Mouse (Mus musculus): ENCODE results near the gene Gfod1. TPM values are rescaled to one million over a fixed set of nuclear protein-coding genes. Genes with fewer than 3 reads are reported as not detected.

The Gfod1 gene
- polyA plus RNA-seq, 1 experiment from 2014 or later, result 0.15 TPM

DNA sequence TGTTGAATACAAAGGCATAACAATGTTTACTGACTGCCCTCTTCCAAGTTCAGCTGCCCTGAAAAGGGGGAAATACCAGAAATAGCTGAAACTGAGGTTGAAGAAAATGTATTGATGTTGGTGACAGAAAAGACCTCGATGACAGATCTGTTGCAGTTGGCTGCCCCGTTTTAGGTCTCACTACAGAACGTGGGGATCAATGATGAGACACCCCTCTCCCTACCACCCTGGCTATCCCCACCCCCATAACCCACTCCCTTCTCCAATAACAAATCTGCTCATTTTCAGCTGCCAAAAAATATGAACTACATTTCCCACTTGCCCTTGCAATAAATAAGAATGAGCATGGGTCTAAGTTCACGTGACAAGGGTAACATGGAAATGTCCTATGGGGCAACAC is 73.1 kb downstream of the Gfod1 start:
- no peak overlapping the region for H3K9ac ChIP-seq
- peaks cover 75% of the 10 kb centered on the region for H3K4me1 ChIP-seq (replicated peaks)
- H3K4me2 ChIP-seq, result no peak overlapping the region

GRCm38 (mm10) chr13:43230238-43230637 is 73.7 kb downstream of the Gfod1 start:
- Histone ChIP-seq H3K4me2 (peak overlapping the region; percentile 32), H3K4me1 (replicated peaks) (peaks cover 68% of the 10 kb centered on the region), H3K4me3 (replicated peaks) (no peak overlapping the region), H3K9ac (peak overlapping the region; percentile 52; the same call in 1 of the 2 replicates), H3K27ac (peak overlapping the region; percentile 90), H3K36me3 (no peaks in the 10 kb centered on the region), H3K27me3 (no peaks in the 10 kb centered on the region), H3K9me3 (replicated peaks) (0 out of 2 replicates have a peak, but pooled peaks cover under 1% of the 10 kb centered on the region)
- DNase-seq (no peak), ATAC-seq (ENCODE audit: low read depth) (peak; percentile 35)
- 51% methylated on average over 6 of the region's 6 CpGs for WGBS (ENCODE audit: insufficient replicate concordance)

More for the DNA sequence above, 73.1 kb downstream of the Gfod1 start:
- ATAC-seq (ENCODE audit: low read depth) (no peak), DNase-seq (no peak)
- H3K9me3 ChIP-seq (replicated peaks), result no peaks in the 10 kb centered on the region
- H3K27me3 ChIP-seq, result no peaks in the 10 kb centered on the region
- 31% methylated on average over 4 of the region's 4 CpGs for WGBS (ENCODE audit: insufficient replicate concordance)
- H3K36me3 ChIP-seq, result no peaks in the 10 kb centered on the region
- H3K4me3 ChIP-seq (replicated peaks), result no peak overlapping the region
- peak overlapping the region; percentile 90 for H3K27ac ChIP-seq

DNA sequence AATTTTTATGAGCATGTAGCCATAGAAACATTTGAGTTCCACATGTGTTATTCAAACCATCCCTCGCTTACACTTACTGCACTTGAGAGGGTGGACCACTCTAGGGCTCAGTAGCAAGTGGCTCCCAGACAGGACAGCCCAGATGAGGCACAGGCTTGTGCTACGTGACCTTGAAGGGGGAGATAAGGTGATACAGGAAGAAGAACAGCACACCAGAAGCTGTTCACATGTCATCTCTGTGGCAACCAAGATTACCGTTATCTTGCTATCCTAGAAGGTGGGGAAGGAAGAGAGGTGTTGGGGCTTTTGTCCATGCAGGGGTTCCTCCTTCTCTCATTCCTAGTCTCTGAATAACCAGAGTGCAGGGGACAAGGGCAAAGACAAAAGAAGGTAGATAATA is 74.2 kb downstream of the Gfod1 start:
- H3K4me1 ChIP-seq (replicated peaks), result peaks cover 64% of the 10 kb centered on the region
- H3K4me2 ChIP-seq, result peak overlapping the region; percentile 32
- DNase-seq (no peak), ATAC-seq (ENCODE audit: low read depth) (peak; percentile 94)
- no peaks in the 10 kb centered on the region for H3K36me3 ChIP-seq
- no peaks in the 10 kb centered on the region for H3K27me3 ChIP-seq
- H3K27ac ChIP-seq, result peak overlapping the region; percentile 90
- 29% methylated on average over 3 of the region's 3 CpGs for WGBS (ENCODE audit: insufficient replicate concordance)
- peak overlapping the region; percentile 52; the same call in 1 of the 2 replicates for H3K9ac ChIP-seq
- 0 out of 2 replicates have a peak, but pooled peaks cover 3% of the 10 kb centered on the region for H3K9me3 ChIP-seq (replicated peaks)
- H3K4me3 ChIP-seq (replicated peaks), result no peak overlapping the region

DNA sequence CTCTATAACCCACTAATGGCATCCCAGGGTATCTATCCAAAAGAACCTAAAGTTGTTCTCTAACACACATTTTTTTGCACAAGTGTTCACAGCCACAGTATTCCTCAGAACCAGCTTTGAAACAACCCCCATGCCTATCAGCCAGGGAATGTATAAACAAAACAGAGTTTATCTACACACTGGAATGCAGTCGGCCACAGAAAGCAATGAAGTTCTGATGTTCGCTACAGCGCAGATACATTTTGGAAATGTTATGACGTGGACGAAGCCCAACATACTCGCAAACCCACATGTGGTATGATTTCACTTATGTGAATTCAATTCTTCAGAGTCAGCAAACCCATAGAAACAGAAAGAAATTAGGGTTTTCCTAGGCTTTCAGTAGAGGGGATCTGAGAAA is 75.8 kb downstream of the Gfod1 start:
- H3K9me3 ChIP-seq (replicated peaks), result 0 out of 2 replicates have a peak, but pooled peaks cover 6% of the 10 kb centered on the region
- no peak overlapping the region for H3K27ac ChIP-seq
- H3K4me1 ChIP-seq (replicated peaks), result peaks cover 51% of the 10 kb centered on the region
- no peaks in the 10 kb centered on the region for H3K36me3 ChIP-seq
- no peak overlapping the region for H3K4me2 ChIP-seq
- no peak for DNase-seq
- no peaks in the 10 kb centered on the region for H3K27me3 ChIP-seq
- no peak for ATAC-seq (ENCODE audit: low read depth)
- no peak overlapping the region for H3K9ac ChIP-seq
- 71% methylated on average over 6 of the region's 6 CpGs for WGBS (ENCODE audit: insufficient replicate concordance)
- H3K4me3 ChIP-seq (replicated peaks), result no peak overlapping the region

GRCm38 (mm10) chr13:43226041-43226440 is 77.9 kb downstream of the Gfod1 start:
- H3K27ac ChIP-seq, result no peak overlapping the region
- 0 out of 2 replicates have a peak, but pooled peaks cover 6% of the 10 kb centered on the region for H3K9me3 ChIP-seq (replicated peaks)
- no peak overlapping the region for H3K9ac ChIP-seq
- H3K36me3 ChIP-seq, result no peaks in the 10 kb centered on the region
- no peak overlapping the region for H3K4me3 ChIP-seq (replicated peaks)
- H3K27me3 ChIP-seq, result no peaks in the 10 kb centered on the region
- no peak for ATAC-seq (ENCODE audit: low read depth)
- H3K4me2 ChIP-seq, result no peak overlapping the region
- no peak for DNase-seq
- peaks cover 30% of the 10 kb centered on the region for H3K4me1 ChIP-seq (replicated peaks)
- WGBS (ENCODE audit: insufficient replicate concordance), result 76% methylated on average over 10 of the region's 10 CpGs

DNA sequence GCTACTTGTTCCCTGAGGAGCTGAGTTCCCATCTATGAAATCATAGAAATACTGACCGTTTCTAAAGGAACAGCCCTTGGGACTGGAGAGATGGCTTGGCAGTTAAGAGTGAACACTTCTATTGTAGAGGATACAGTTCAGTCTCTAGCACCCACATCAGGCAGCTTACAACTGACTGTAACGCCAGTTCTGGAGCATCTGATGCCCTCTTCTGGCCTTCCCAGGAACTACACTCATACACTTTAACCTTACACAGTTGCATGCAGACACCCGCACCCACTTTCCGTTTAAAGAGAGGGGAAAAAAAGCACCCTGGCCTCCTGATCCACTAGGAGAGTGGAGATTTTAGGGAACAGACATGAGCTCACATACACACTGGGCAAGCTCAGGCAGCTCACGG is 78.8 kb downstream of the Gfod1 start:
- 0 out of 2 replicates have a peak, but pooled peaks cover 6% of the 10 kb centered on the region for H3K9me3 ChIP-seq (replicated peaks)
- no peak overlapping the region for H3K4me3 ChIP-seq (replicated peaks)
- H3K27me3 ChIP-seq, result peaks cover 2% of the 10 kb centered on the region; the same call in 1 of the 2 replicates
- ATAC-seq (ENCODE audit: low read depth) (no peak), DNase-seq (no peak)
- WGBS (ENCODE audit: insufficient replicate concordance), result 80% methylated on average over 5 of the region's 5 CpGs
- H3K27ac ChIP-seq, result no peak overlapping the region
- peaks cover 21% of the 10 kb centered on the region for H3K4me1 ChIP-seq (replicated peaks)
- H3K9ac ChIP-seq, result no peak overlapping the region
- H3K36me3 ChIP-seq, result no peaks in the 10 kb centered on the region
- H3K4me2 ChIP-seq, result no peak overlapping the region

DNA sequence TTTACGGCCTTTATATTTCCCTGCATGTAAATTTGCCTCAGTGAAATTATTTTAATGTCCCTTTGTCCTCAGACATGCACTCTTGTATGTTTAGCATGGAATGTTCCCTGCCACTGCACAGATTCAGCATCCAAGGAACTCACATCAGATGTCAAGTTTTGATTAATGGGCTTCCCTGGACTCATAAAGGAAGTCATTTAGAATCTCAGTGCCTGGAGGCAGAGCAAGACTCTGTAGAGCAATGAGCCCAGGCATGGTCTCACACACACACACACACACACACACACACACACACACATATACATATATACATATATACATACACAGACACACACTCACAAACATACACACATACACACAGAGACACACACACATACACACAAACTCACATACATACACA is 81.9 kb downstream of the Gfod1 start:
- H3K9me3 ChIP-seq (replicated peaks), result 0 out of 2 replicates have a peak, but pooled peaks cover 6% of the 10 kb centered on the region
- no peak overlapping the region for H3K9ac ChIP-seq
- no peak overlapping the region for H3K4me2 ChIP-seq
- no peak for DNase-seq
- 0 out of 2 replicates have a peak, but pooled peaks cover 16% of the 10 kb centered on the region for H3K4me1 ChIP-seq (replicated peaks)
- peaks cover 19% of the 10 kb centered on the region for H3K27me3 ChIP-seq
- WGBS (ENCODE audit: insufficient replicate concordance), result 76% methylated on average over 1 of the region's 1 CpGs
- H3K4me3 ChIP-seq (replicated peaks), result no peak overlapping the region
- H3K27ac ChIP-seq, result no peak overlapping the region
- no peak for ATAC-seq (ENCODE audit: low read depth)
- no peaks in the 10 kb centered on the region for H3K36me3 ChIP-seq

- WGBS (ENCODE audit: insufficient replicate concordance), result 71% methylated on average over 6 of the region's 6 CpGs
- Histone ChIP-seq H3K4me3 (replicated peaks) (no peak overlapping the region), H3K9ac (no peak overlapping the region), H3K36me3 (no peaks in the 10 kb centered on the region), H3K9me3 (replicated peaks) (0 out of 2 replicates have a peak, but pooled peaks cover 6% of the 10 kb centered on the region), H3K4me1 (replicated peaks) (0 out of 2 replicates have a peak, but pooled peaks cover 19% of the 10 kb centered on the region), H3K4me2 (no peak overlapping the region), H3K27me3 (peaks cover 27% of the 10 kb centered on the region), H3K27ac (no peak overlapping the region)
- DNase-seq (no peak), ATAC-seq (ENCODE audit: low read depth) (no peak)
Measured at GRCm38 (mm10) chr13:43221290-43221689, 82.7 kb downstream of the Gfod1 start.

DNA sequence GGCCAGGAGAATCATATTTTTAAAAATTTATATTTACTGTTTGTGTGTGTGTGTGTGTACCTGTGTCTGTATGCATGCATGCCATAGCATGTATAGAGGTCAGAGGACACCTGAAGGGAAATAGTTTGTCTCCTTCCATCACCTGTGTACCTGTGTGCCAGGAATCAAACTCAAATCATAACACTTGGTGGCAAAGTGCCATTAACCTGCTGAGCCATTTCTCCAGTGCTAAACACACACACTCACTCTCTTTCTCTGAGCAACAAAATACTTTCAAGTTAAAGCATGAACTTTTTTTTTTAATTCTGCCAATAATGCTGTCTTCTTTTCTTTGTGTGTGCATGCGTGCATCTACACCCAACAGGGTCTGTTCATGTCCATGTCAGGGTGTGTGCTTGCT is 83.3 kb downstream of the Gfod1 start:
- no peak for DNase-seq
- no peak for ATAC-seq (ENCODE audit: low read depth)
- no peak overlapping the region for H3K27ac ChIP-seq

GRCm38 (mm10) chr13:43218764-43219163 is 85.2 kb downstream of the Gfod1 start:
- Histone ChIP-seq H3K27me3 (peaks cover 49% of the 10 kb centered on the region), H3K4me3 (replicated peaks) (no peak overlapping the region), H3K27ac (no peak overlapping the region), H3K36me3 (no peaks in the 10 kb centered on the region), H3K4me2 (no peak overlapping the region), H3K9me3 (replicated peaks) (no peaks in the 10 kb centered on the region), H3K4me1 (replicated peaks) (peaks cover 27% of the 10 kb centered on the region), H3K9ac (no peak overlapping the region)
- ATAC-seq (ENCODE audit: low read depth) (no peak), DNase-seq (no peak)
- 49% methylated on average over 4 of the region's 4 CpGs for WGBS (ENCODE audit: insufficient replicate concordance)

More for the DNA sequence above, 83.3 kb downstream of the Gfod1 start:
- 78% methylated on average over 1 of the region's 1 CpGs for WGBS (ENCODE audit: insufficient replicate concordance)
- no peaks in the 10 kb centered on the region for H3K36me3 ChIP-seq
- peaks cover 22% of the 10 kb centered on the region; the same call in 1 of the 2 replicates for H3K4me1 ChIP-seq (replicated peaks)
- peaks cover 33% of the 10 kb centered on the region for H3K27me3 ChIP-seq
- H3K4me2 ChIP-seq, result no peak overlapping the region
- no peak overlapping the region for H3K9ac ChIP-seq
- H3K4me3 ChIP-seq (replicated peaks), result no peak overlapping the region
- 0 out of 2 replicates have a peak, but pooled peaks cover 6% of the 10 kb centered on the region for H3K9me3 ChIP-seq (replicated peaks)

- no peak overlapping the region for H3K9ac ChIP-seq
- WGBS (ENCODE audit: insufficient replicate concordance), result 45% methylated on average over 4 of the region's 4 CpGs
- peaks cover 50% of the 10 kb centered on the region for H3K27me3 ChIP-seq
- H3K4me3 ChIP-seq (replicated peaks), result no peak overlapping the region
- peaks cover 26% of the 10 kb centered on the region for H3K4me1 ChIP-seq (replicated peaks)
- no peak for ATAC-seq (ENCODE audit: low read depth)
- no peak overlapping the region for H3K4me2 ChIP-seq
- H3K27ac ChIP-seq, result no peak overlapping the region; the same call in 1 of the 2 replicates
- H3K9me3 ChIP-seq (replicated peaks), result no peaks in the 10 kb centered on the region
- no peaks in the 10 kb centered on the region for H3K36me3 ChIP-seq
- no peak for DNase-seq
Measured at GRCm38 (mm10) chr13:43218284-43218683, 85.7 kb downstream of the Gfod1 start.

- Histone ChIP-seq H3K27me3 (peaks cover 51% of the 10 kb centered on the region), H3K27ac (no peak overlapping the region), H3K4me2 (no peak overlapping the region), H3K36me3 (no peaks in the 10 kb centered on the region), H3K4me1 (replicated peaks) (peaks cover 28% of the 10 kb centered on the region), H3K4me3 (replicated peaks) (no peak overlapping the region), H3K9ac (no peak overlapping the region), H3K9me3 (replicated peaks) (no peaks in the 10 kb centered on the region)
- DNase-seq, result no peak
- no peak for ATAC-seq (ENCODE audit: low read depth)
- WGBS (ENCODE audit: insufficient replicate concordance), result 25% methylated on average over 4 of the region's 4 CpGs
Measured at GRCm38 (mm10) chr13:43217686-43218085, 86.3 kb downstream of the Gfod1 start.

All from liver, embryonic 13.5 days (tissue).